Mouse (Mus musculus) layer of hippocampus, postnatal 25 days (tissue): ENCODE data around the gene Cytl1. TPM values are rescaled to one million over a fixed set of nuclear protein-coding genes. Genes with fewer than 3 reads are reported as not detected.

Experiments
- DNase-seq, 2 experiments: peaks; one replicate each; pipeline ENCODE4 v3.0.0; 2022; ENCODE audit warnings: mixed read lengths in 2 of 2, low spot score in 1 of 2; ENCODE audit errors: extremely low spot score in 1 of 2
- total RNA-seq, 2 experiments: library from RNA; stranded (reverse); gene quantifications; 2 replicates each; pipeline ENCODE4 v1.2.3; 2021

Cytl1 gene
- total RNA-seq, 2 experiments from 2014 or later: 0.74 TPM; not detected in 1

GRCm38 (mm10) chr5:37767231-37767630 lies 31.9 kb downstream of the Cytl1 start:
- DNase-seq: no peak

- DNase-seq: peak; percentile 78 to 85
Measured at GRCm38 (mm10) chr5:37769031-37769430, 33.7 kb downstream of the Cytl1 start.

GRCm38 (mm10) chr5:37770870-37771269 lies 35.6 kb downstream of the Cytl1 start:
- no peak for DNase-seq

- no peak for DNase-seq
Measured at GRCm38 (mm10) chr5:37774011-37774410, 38.7 kb downstream of the Cytl1 start.

DNA sequence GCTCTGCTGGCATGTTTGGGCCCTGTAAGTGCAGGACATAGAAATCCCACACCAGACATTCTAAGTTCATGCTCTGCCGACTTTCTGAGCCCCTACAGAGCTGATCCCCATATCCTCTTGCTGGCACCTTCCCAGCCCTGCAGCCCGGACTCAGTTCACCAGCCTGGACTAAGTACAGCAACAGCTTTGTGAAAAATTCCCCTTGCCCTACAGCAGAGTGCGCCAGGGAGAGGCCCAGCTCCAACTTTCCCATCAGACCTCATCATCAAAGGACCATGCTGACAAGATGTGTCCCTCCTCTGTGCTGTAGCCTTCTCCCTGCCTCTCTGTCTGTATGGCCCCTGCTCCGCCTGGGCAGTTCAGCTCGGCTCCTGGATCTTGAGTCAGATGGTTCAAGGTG lies 40.4 kb downstream of the Cytl1 start:
- no peak for DNase-seq

GRCm38 (mm10) chr5:37783306-37783705 lies 48.0 kb downstream of the Cytl1 start:
- peak in 1 of 2 experiments; percentile 20 for DNase-seq

DNA sequence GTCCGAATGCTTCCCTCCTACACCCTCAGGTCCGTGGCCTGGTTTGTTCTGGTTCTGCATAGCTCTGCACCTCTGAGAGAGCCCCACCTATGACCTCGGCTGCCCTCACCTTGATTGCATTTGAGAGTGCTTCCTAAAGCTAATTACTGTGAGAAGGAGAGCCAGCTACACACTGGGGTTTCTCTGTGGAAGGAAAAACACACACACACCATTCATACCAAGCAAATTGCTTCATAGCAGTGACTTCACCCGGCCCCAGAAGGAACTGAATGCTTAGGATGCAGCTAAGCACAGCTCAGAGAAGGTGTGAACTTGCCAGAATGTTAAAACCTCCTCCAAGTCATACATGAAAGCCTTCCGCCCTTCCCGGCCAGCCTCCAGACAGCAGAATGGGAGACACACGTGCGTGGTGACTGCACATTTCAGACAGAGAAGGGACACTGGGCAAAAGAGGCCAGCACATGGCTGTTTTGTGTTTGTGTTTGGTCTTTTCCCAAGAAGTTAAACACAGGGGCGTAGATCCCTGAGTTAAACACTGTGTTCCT lies 49.6 kb downstream of the Cytl1 start:
- no peak for DNase-seq

Other genes starting within 250 kb of the Cytl1 start
- gene Stk32b, start 18.3 kb upstream of the Cytl1 start, total RNA-seq: 1 to 10 TPM; 6.4 to 8.0 TPM
- 1 to 10 TPM; 5.3 to 5.9 TPM for gene Msx1, start 89.1 kb downstream of the Cytl1 start, total RNA-seq